Mouse (Mus musculus) CD4-positive helper T cell, adult 2 months (primary cell): ENCODE data around the gene Dgkb.

Experiments
- DNase-seq: peaks from one replicate; pipeline ENCODE4 v3.0.0-alpha.2; 2012; ENCODE audit warnings: low read depth, missing footprints, low spot score

The Dgkb gene

GRCm38 (mm10) chr12:38371597-38371996 lies 554.1 kb downstream of the Dgkb start:
- DNase-seq: no peak

GRCm38 (mm10) chr12:38374159-38374558 lies 556.6 kb downstream of the Dgkb start:
- DNase-seq: no peak

GRCm38 (mm10) chr12:38385942-38386341 lies 568.4 kb downstream of the Dgkb start:
- no peak for DNase-seq

GRCm38 (mm10) chr12:38386991-38387390 lies 569.5 kb downstream of the Dgkb start:
- DNase-seq: no peak

- no peak for DNase-seq
Observed at GRCm38 (mm10) chr12:38387654-38388053, 570.1 kb downstream of the Dgkb start.

GRCm38 (mm10) chr12:38388243-38388642 lies 570.7 kb downstream of the Dgkb start:
- DNase-seq: no peak

- no peak for DNase-seq
Observed at GRCm38 (mm10) chr12:38397754-38398312, 580.3 kb downstream of the Dgkb start.

- DNase-seq: no peak
Observed at GRCm38 (mm10) chr12:38400089-38400488, 582.6 kb downstream of the Dgkb start.

- no peak for DNase-seq
Observed at GRCm38 (mm10) chr12:38435364-38436130, 618.0 kb downstream of the Dgkb start.

- DNase-seq: no peak
Observed at GRCm38 (mm10) chr12:38436131-38436436, 618.6 kb downstream of the Dgkb start.

GRCm38 (mm10) chr12:38450323-38451087 lies 633.0 kb downstream of the Dgkb start:
- no peak for DNase-seq

- no peak for DNase-seq
Observed at GRCm38 (mm10) chr12:38451677-38452076, 634.2 kb downstream of the Dgkb start.

- no peak for DNase-seq
Observed at GRCm38 (mm10) chr12:38468191-38468590, 650.7 kb downstream of the Dgkb start.

- DNase-seq: no peak
Observed at GRCm38 (mm10) chr12:38468605-38469004, 651.1 kb downstream of the Dgkb start.

GRCm38 (mm10) chr12:38497229-38497628 lies 679.7 kb downstream of the Dgkb start:
- no peak for DNase-seq

GRCm38 (mm10) chr12:38500931-38501330 lies 683.4 kb downstream of the Dgkb start:
- no peak for DNase-seq

- no peak for DNase-seq
Observed at GRCm38 (mm10) chr12:38508195-38508594, 690.7 kb downstream of the Dgkb start.

- no peak for DNase-seq
Observed at GRCm38 (mm10) chr12:38545431-38545830, 727.9 kb downstream of the Dgkb start.

- DNase-seq: no peak
Observed at GRCm38 (mm10) chr12:38577141-38577540, 759.6 kb downstream of the Dgkb start.

- DNase-seq: no peak
Observed at GRCm38 (mm10) chr12:38579191-38579817, 761.8 kb downstream of the Dgkb start.

- DNase-seq: no peak
Observed at GRCm38 (mm10) chr12:38586368-38586865, 768.9 kb downstream of the Dgkb start.

- DNase-seq: no peak
Observed at GRCm38 (mm10) chr12:38589951-38590350, 772.4 kb downstream of the Dgkb start.
